Mouse (Mus musculus) forebrain, postnatal 0 days (tissue): ENCODE results near the gene Tex21. TPM values are rescaled to one million over a fixed set of nuclear protein-coding genes. Genes with fewer than 3 reads are reported as not detected.

Source experiments
- ATAC-seq: fragments of 200-750 bp; cut with Nextera tagmentation; 2 replicates; pipeline ENCODE4 v1.8.0; 2017; ENCODE audit warnings: mild to moderate bottlenecking, moderate library complexity
- DNase-seq: peaks from one replicate; pipeline ENCODE4 v3.0.0-alpha.2; 2015
- H3K27ac ChIP-seq: fragments of 300-500 bp; sonication (generic); 2 replicates; pipeline ENCODE4 v1.5.1; 2014; ENCODE audit warnings: low read depth, mild to moderate bottlenecking, antibody characterized with exemption, low read length, moderate library complexity, mixed read lengths
- H3K27me3 ChIP-seq: fragments of 300-500 bp; sonication (generic); 2 replicates; pipeline ENCODE4 v1.6.1; 2014; ENCODE audit warnings: mild to moderate bottlenecking, low read length, mixed read lengths; ENCODE audit not compliant: insufficient read depth
- H3K36me3 ChIP-seq: fragments of 300-500 bp; sonication (generic); 2 replicates; pipeline ENCODE4 v1.6.1; 2014; ENCODE audit warnings: mild to moderate bottlenecking, moderate library complexity; ENCODE audit not compliant: insufficient read depth
- H3K4me1 ChIP-seq: fragments of 300-500 bp; sonication (generic); 2 replicates; pipeline ENCODE4 v1.6.1; 2014; ENCODE audit warnings: antibody characterized with exemption; ENCODE audit not compliant: insufficient read depth
- H3K4me2 ChIP-seq: fragments of 300-500 bp; sonication (generic); 2 replicates; pipeline ENCODE4 v1.6.1; 2014; ENCODE audit warnings: low read depth, mild to moderate bottlenecking, moderate library complexity
- H3K4me3 ChIP-seq: fragments of 300-500 bp; sonication (generic); 2 replicates; pipeline ENCODE4 v1.5.1; 2014; ENCODE audit warnings: low read depth, low read length, mixed read lengths
- H3K9ac ChIP-seq: fragments of 300-500 bp; sonication (generic); 2 replicates; pipeline ENCODE4 v1.6.1; 2014; ENCODE audit warnings: mild to moderate bottlenecking
- H3K9me3 ChIP-seq: fragments of 300-500 bp; sonication (generic); 2 replicates; pipeline ENCODE4 v1.6.1; 2016; ENCODE audit warnings: low read length
- CTCF ChIP-seq: sonication (generic); IDR thresholded peaks from 2 replicates; pipeline ENCODE4 v1.5.1; 2016; ENCODE audit warnings: antibody characterized with exemption, control low read depth, low read depth
- WGBS: fragments of 180-500 bp; shearing (Covaris S2); extraction: QIAGEN DNeasy Blood & Tissue Kit; methylation state at CpG from one replicate; pipeline ENCODE4 v1.1.7; 2014; 5-methylcytosine and 5-hydroxymethylcytosine counted together
- polyA plus RNA-seq: library from polyadenylated mRNA; unstranded; fragments of >200 nt; fragmentation: Nextera tagmentation; extraction: Ambion mirVana; gene quantifications from 2 replicates; pipeline ENCODE4 v1.2.1, GENCODE M21; 2015
- total RNA-seq: library from RNA; depleted of rRNA; stranded (reverse); fragments of >200 nt; gene quantifications from 2 replicates; pipeline ENCODE4 v1.2.3, GENCODE M21; 2014

Gene Tex21
- total and polyA plus RNA-seq, 2 experiments from 2014 or later: not detected

DNA sequence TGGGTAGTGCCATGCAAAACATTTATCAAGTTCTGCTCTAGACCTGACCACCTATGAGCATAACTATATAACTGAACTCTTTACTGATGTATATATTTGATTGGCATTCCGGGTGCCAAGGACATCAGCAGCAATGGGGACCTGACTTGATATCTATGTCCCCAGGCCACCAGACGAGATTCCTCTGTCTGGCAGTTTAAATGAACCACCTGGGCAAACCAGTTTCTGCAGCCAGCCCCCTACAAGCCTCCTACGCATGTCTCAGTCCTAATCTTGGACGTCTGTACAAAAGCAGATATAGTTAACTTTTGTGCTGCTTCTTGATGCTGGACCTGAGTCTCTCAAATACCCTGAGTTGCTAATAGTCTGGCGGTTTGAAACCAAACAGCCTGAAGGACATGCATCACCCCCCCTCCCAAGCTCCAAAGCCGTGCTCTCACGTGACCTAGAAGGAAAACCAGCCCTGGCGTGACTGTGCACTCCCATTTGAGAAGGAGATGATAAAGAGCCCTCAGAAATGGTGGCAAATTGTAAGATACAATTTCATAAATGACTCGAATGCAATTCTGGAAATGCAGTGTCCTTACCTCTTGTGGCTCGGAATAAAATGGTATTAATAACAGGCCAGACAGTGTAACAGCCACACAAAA, 61.3 kb downstream of the Tex21 start:
- no peak for ATAC-seq
- no peaks in the 10 kb centered on the region for H3K4me1 ChIP-seq
- no peak for TF ChIP-seq CTCF
- H3K9ac ChIP-seq: no peak overlapping the region
- DNase-seq: no peak
- H3K9me3 ChIP-seq: no peaks in the 10 kb centered on the region
- no peaks in the 10 kb centered on the region for H3K27me3 ChIP-seq
- no peak overlapping the region for H3K4me3 ChIP-seq
- no peak overlapping the region for H3K4me2 ChIP-seq
- WGBS: 75% methylated on average over 10 of the region's 10 CpGs
- H3K27ac ChIP-seq: no peak overlapping the region
- H3K36me3 ChIP-seq: no peaks in the 10 kb centered on the region

DNA sequence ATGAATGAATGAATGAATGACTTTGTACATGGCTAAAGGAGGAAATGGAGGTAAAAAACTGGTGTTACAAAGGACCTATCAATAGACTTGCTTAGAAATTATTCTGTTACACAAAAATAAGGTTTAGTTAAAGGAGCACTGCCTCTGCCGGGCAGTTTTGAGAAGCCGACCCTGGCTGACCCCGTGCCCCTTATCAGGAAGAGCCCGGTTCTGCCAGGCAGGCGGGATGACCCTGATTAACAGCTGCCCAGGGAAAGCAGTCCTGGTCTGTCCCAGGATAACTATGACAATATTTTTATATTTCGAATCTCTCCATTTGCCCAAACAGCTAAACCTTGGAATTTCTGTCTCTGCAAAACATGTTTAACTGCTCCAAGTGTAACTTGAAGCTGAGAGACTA, 62.3 kb downstream of the Tex21 start:
- DNase-seq: no peak
- Histone ChIP-seq H3K4me2 (no peak overlapping the region), H3K4me3 (no peak overlapping the region), H3K27ac (no peak overlapping the region), H3K9me3 (no peaks in the 10 kb centered on the region), H3K9ac (no peak overlapping the region), H3K4me1 (no peaks in the 10 kb centered on the region), H3K27me3 (no peaks in the 10 kb centered on the region), H3K36me3 (no peaks in the 10 kb centered on the region)
- TF ChIP-seq CTCF: no peak
- no peak for ATAC-seq
- WGBS: 92% methylated on average over 6 of the region's 6 CpGs

DNA sequence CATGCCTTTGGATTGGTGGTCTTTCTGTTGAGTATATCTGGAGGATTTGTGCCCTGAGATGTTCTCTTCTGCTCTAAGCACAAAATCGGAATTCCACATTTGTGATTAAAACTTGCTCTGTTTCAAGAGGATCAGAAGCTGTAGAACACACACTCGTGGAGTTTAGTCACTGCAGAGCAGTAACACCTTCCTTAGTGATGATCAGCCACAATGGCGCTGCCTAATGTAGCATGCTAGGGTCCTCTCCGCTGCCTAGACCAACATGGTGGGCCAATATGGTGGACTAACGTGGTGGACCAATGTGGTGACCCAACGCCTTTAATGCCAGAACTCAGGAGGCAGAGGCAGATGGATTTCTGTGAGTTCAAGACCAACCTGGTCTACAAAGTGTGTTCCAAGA, 63.7 kb downstream of the Tex21 start:
- no peak overlapping the region for H3K9ac ChIP-seq
- H3K4me2 ChIP-seq: no peak overlapping the region
- no peaks in the 10 kb centered on the region for H3K27me3 ChIP-seq
- ATAC-seq: no peak
- no peaks in the 10 kb centered on the region for H3K36me3 ChIP-seq
- H3K9me3 ChIP-seq: no peaks in the 10 kb centered on the region
- no peak for TF ChIP-seq CTCF
- no peak overlapping the region for H3K27ac ChIP-seq
- no peak overlapping the region for H3K4me3 ChIP-seq
- WGBS: 92% methylated on average over 6 of the region's 6 CpGs
- H3K4me1 ChIP-seq: no peaks in the 10 kb centered on the region
- no peak for DNase-seq

DNA sequence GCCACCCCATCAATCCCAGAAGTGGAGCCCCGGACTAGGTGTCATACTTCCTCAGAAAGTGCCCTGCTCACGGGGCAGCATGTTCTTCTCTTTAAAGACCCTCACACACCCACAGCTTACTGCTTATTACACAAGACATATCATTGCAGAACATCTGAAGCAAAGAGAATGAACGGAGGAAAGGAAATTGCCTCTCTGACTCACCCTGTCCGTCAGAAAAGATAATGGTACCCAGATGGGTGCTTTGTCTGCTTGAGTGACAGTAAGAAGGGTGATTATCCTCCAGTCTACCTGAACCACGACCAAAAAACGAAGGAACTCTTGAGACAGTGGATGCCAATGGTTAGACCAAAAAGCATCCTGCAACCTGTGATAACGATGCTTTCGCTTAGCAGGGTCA, 65.1 kb downstream of the Tex21 start:
- Histone ChIP-seq H3K4me3 (no peak overlapping the region), H3K4me1 (no peaks in the 10 kb centered on the region), H3K9me3 (no peaks in the 10 kb centered on the region), H3K4me2 (no peak overlapping the region), H3K9ac (no peak overlapping the region), H3K27me3 (0 out of 2 replicates have a peak, but pooled peaks cover 6% of the 10 kb centered on the region), H3K27ac (no peak overlapping the region), H3K36me3 (no peaks in the 10 kb centered on the region)
- no peak for DNase-seq
- ATAC-seq: no peak
- TF ChIP-seq CTCF: no peak
- 66% methylated on average over 8 of the region's 8 CpGs for WGBS

DNA sequence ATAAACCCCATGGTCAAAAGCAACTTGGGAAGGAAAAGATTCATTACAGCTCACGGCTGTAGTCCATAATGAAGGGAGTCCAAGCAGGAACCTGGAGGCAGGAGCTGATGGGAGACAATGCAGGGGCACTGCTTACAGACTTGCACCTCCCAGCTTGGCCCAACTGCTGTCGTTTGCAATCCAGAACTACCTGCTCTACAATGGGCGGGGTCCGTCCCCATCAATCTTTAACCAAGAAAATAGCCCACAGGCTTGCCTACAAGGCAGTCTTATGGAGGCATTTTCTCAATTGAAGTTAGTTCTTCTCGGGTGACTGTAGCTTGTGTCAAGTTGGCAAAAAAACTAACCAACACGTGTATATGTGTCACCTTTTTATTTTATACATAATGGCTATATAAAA, 66.1 kb downstream of the Tex21 start:
- no peaks in the 10 kb centered on the region for H3K9me3 ChIP-seq
- no peak for ATAC-seq
- DNase-seq: no peak
- no peak for TF ChIP-seq CTCF
- H3K27ac ChIP-seq: no peak overlapping the region
- H3K4me2 ChIP-seq: no peak overlapping the region
- no peak overlapping the region for H3K4me3 ChIP-seq
- WGBS: 77% methylated on average over 6 of the region's 6 CpGs
- no peak overlapping the region for H3K9ac ChIP-seq
- no peaks in the 10 kb centered on the region for H3K4me1 ChIP-seq
- H3K27me3 ChIP-seq: 0 out of 2 replicates have a peak, but pooled peaks cover 6% of the 10 kb centered on the region
- H3K36me3 ChIP-seq: no peaks in the 10 kb centered on the region

DNA sequence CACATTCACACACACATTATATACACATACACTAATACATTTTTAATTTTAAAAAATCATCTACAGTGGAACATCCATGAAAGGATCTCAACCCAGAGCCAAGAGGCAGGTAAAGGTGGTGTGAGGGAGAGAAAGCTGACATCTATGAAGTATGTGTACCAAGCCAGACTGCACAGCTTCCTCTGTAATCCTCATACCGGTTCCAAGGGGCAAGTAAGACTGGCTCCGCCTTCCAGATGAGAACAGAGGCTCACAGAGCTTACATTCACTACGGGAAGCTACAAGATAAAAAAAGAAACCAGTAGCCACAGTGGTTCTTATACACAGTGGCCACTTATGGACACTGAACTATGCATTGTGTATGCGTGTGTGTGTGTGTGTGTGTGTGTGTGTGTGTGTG, 67.0 kb downstream of the Tex21 start:
- H3K36me3 ChIP-seq: no peaks in the 10 kb centered on the region
- WGBS: 54% methylated on average over 4 of the region's 4 CpGs
- no peak for TF ChIP-seq CTCF

DNA sequence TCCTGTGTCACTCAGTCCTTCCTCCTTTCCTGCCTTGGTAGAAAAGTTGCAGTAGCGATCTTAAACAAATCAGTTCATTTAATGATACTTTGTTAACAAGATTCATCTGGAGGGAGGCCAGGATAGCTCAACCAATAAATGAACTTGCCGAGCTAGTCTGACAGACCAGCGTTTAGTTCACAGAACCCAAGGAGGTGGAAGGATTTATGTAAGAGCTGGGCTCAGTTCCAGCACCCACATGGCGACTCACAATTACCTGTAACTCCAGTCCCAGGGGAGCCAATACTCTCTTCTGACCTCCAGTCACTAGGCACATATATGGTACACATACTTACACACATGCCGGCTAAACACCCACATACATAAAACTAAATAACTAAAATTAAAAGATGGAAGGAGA, 67.5 kb downstream of the Tex21 start:
- no peak overlapping the region for H3K4me3 ChIP-seq
- 0 out of 2 replicates have a peak, but pooled peaks cover 6% of the 10 kb centered on the region for H3K27me3 ChIP-seq
- H3K9ac ChIP-seq: no peak overlapping the region
- DNase-seq (no peak), ATAC-seq (no peak)
- no peak for TF ChIP-seq CTCF
- H3K4me2 ChIP-seq: no peak overlapping the region
- no peak overlapping the region for H3K27ac ChIP-seq
- no peaks in the 10 kb centered on the region for H3K9me3 ChIP-seq
- no peaks in the 10 kb centered on the region for H3K4me1 ChIP-seq
- no peaks in the 10 kb centered on the region for H3K36me3 ChIP-seq
- 37% methylated on average over 5 of the region's 5 CpGs for WGBS

More for the DNA sequence above, 67.0 kb downstream of the Tex21 start:
- H3K27ac ChIP-seq: no peak overlapping the region
- DNase-seq (no peak), ATAC-seq (no peak)
- 0 out of 2 replicates have a peak, but pooled peaks cover 6% of the 10 kb centered on the region for H3K27me3 ChIP-seq
- no peak overlapping the region for H3K4me2 ChIP-seq
- no peaks in the 10 kb centered on the region for H3K4me1 ChIP-seq
- no peak overlapping the region for H3K9ac ChIP-seq
- no peak overlapping the region for H3K4me3 ChIP-seq
- no peaks in the 10 kb centered on the region for H3K9me3 ChIP-seq
